Mouse (Mus musculus) cerebral cortex, adult 2 months (tissue): Measurements from ENCODE around the gene Ush2a.

Experiments used
- WGBS: fragments of 180-500 bp; shearing (Covaris S2); methylation state at CpG from one replicate; pipeline ENCODE4 v1.1.7; 2018; 5-methylcytosine and 5-hydroxymethylcytosine counted together

Ush2a gene

DNA sequence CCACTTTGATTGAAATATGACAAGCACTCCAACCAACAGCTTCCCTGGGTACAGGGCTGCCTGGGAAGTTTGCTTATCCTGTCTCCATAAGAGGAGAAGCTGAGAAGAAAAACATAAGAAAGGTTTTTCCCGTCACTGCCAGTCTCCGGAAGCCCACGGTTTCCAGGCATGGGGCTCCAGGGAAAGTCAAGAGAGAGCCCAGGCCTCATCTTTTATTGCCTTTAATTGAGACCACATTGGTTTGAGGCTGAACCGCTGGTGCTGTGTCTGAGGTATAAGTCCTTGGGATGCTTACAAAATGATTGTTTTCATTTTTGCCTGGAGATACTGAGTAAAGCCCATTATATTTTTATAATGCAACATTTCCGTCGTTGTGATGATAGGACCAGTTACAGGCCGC is 511.8 kb downstream of the Ush2a start:
- 93% methylated on average over 7 of the region's 7 CpGs for WGBS

DNA sequence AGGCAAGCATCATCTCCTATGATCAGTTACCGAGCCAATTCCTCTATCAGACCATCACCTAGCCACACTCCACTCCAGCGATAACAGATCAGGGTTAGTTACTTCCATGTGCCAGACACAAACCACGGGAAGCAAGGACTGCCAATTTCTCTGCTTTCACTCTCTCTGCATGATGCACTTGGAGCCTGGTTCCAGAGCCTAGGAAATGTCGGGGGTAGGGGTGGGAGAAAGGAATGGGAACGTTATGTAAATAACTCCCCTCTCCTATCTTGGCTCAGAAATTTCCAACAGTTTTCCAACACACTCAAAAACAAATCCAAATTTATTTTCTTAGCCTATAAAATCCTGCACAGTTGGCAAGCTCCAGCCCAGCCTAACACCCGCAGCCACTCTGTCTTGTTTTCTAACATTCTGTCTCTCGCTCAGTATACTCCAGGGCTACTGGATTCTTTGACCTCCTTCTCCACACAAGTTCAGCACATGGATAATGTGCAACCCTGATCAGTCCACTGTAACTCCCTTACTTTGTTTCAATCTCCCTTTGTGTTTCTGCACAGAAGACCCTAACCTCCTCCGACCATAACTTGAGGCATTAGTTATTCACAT is 515.8 kb downstream of the Ush2a start:
- WGBS: 37% methylated on average over 8 of the region's 8 CpGs

- WGBS: 84% methylated on average over 10 of the region's 10 CpGs
Observed at GRCm38 (mm10) chr1:188785056-188785455, 523.2 kb downstream of the Ush2a start.

- WGBS: 35% methylated on average over 2 of the region's 2 CpGs
Observed at GRCm38 (mm10) chr1:188805069-188805468, 543.2 kb downstream of the Ush2a start.

DNA sequence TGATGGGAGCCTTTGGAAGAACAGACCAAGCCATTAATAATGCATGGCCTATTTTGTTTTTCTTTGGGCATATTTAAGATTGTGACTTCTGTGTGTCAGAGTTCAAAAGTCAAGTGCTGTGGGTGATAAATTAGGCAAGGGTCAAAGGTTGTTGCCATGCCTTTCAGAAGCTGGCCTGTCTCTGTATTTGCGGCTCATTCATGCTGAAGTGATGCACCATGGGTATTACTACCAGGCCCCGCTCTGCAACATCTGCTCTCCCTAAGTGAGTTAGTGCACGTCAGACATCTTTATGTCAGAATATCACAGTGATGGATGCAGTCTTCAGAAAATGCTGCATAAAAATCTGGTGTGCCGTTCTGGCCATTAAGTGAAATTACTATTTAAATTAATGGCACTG is 544.0 kb downstream of the Ush2a start:
- WGBS: 81% methylated on average over 4 of the region's 4 CpGs

DNA sequence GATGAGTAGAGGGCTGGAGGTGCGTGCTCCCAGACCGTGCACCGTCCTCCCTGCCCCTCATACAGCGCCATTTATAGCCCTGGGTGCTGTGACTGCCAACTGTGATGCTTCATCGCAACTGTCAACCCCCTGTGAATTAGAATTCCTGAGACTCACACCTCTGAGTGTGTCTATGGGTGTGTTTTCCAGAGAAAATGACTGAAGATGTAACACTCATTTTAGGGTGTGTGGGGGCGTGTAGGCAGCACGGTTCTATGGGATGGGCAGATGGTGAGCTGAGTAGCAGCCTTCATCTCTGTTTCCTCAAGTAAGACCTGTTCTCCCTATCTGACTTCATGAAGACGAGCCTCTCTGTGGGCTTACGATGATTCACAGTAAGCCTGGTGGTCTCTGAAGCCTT is 548.8 kb downstream of the Ush2a start:
- WGBS: 49% methylated on average over 9 of the region's 9 CpGs

DNA sequence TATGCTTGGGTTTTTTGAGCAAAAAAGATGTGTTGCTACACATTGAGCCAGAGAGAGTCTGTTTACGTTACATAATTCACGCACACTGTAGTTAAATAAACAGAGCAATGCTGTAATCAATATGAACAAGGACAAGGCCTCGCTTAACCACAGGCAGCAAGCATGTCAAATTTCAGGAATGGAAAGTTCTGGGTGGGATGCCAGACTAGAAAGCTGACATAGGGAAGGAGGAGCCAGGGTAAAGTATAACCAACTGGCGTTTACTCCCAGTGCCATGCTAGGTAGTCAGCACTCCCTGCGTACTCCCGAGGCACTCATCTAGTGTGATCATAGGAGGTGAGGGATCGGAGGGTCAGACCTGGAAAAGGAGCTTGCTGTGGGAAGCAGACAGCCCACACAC is 553.2 kb downstream of the Ush2a start:
- WGBS: 87% methylated on average over 7 of the region's 7 CpGs

DNA sequence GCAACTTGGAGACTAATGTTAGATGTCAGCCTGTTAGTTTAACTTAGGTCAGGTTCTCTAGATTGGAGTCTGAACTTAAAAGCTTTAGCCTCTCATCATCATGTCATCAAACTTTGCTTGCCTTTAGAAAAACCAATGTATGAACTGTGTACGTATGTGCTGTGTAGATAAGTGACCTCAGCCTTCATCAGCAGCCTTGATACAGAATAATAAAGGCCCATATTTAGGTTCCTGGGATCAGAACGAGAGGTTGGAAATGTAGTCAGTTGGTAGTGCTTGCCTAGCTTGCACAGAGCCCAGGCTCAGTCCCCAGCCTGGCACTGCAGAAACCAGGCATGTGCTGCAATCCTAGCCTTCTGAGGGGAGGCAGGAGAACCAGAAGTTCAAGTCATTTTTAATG is 562.4 kb downstream of the Ush2a start:
- 96% methylated on average over 2 of the region's 2 CpGs for WGBS

DNA sequence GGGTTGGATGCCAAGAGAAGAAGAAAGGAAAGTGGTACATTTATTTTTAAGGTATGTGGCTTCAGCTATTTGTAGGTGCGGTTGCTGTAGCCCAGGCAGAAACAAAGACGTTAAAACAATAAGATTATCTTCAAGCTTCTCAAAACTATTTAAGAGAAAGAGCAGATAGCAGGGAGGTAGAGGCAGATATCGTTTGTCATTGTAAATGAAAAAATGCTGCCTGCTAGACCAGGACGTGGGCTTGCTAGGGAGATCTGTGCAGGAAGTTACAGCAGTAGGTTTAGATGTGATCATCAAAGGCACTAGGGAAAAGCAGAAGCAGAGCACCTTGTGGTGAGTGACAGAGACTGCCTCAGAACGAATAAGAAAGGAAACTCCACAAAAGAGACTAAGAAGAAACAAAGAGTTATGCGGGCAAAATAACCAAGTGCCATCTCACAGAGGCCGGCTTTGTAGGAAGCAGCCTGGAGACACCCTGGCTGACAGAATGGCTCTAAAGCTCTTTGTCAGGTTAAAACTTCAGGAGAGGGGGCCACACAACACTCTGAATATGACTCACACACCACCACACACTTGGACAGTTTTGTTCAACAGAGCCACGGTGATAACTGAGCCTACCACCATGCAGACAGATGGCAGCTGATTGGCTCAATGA is 563.2 kb downstream of the Ush2a start:
- 69% methylated on average over 8 of the region's 8 CpGs for WGBS

DNA sequence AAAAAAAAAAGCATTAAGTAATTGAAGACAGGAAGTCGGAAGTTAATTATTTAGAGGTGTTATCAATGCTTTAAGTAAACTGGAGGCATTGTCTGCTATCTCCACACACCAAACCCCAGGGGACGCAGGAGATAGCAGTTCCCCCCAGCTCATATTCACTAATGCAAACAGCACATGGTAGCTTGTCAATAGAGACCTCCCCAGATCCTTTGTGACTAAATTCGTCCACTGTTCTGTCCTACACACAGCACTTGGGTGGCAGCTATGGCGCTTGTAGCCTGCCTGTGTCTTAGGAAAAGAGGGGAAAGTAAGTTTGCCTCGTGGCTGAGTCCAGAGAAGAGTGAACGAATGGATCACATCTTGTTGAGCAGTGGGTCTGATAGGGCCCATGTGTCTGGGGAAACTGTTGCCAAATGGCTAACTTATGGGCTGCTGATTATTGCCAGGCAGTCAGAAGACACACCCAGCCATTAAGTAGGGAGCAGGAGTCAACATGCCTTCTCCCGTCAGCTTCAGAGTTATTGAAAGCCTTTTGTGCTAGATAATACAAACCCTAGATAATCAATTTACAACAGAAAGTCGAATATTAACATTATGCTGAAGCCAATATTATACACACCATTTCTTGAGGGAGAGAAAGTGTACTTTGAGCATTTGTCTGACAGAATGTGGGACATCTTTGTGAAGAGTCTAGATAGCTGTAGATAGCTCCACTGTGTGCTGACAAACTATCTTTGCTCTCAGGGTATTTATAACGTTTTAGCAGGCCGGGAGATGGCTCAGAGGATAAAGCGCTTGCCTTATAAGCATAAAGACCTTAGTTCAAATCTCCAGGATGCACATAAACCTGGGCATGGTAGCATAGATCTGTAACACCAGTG is 568.9 kb downstream of the Ush2a start:
- WGBS: 78% methylated on average over 11 of the region's 11 CpGs

GRCm38 (mm10) chr1:188833906-188834305 is 572.1 kb downstream of the Ush2a start:
- WGBS: 34% methylated on average over 9 of the region's 9 CpGs

DNA sequence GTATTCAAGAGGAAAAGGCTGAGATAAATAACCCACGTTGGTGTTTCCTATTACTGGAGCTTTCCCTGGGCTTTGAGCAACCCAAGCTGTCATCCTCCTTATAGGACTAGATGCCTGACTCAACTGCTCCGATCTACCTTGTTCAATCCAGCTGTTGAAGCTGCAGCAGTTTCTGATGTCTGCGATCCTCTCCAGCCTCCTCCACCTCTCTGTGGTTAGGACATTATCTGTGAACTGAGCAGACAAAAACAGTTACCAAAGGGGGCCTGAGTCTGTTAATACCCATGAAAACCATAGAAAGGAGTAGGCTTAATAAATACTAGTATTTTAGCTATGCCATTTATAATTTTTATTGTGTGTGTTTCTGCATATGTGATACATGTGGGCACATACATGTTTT is 572.9 kb downstream of the Ush2a start:
- WGBS: 88% methylated on average over 3 of the region's 3 CpGs

- 91% methylated on average over 5 of the region's 5 CpGs for WGBS
Observed at GRCm38 (mm10) chr1:188837613-188838295, 575.9 kb downstream of the Ush2a start.

DNA sequence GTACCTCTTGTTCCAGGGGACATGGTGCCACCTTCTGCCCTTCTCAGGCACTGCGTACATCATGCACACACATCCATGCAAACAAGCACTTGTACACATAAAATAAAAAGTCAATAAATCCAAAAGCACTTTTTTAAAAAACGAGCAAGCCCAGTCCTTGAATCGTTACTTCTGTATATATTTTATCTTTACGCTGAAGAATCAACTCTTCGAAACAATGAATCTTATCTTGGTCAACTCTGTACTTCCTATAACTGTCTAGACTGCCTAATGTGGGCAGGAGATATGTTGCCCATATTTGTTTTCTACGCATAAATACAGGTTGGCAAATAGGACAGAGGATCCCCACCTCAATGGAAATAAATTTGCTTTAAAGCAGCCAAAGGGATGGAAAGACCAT is 585.4 kb downstream of the Ush2a start:
- 96% methylated on average over 6 of the region's 6 CpGs for WGBS

DNA sequence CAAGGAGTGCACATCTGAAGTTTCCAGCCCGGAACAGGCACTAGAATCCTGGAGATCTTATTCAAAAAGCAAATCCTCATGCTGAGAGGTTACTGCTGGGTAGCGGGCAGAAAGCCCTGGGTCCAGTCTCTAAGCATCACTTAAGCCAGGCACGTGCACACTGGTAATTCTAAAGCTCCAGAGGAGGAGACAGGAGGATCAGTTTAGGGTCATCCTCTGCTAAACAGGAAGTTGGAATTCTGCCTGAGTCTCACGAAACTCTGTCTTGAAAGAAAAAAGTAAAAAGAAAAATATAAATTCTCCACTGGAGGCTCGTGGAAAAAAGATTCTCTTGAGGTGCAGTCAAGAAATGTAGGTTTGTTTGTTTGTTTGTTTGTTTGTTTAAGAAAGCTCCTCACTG is 591.0 kb downstream of the Ush2a start:
- WGBS: 73% methylated on average over 5 of the region's 5 CpGs

GRCm38 (mm10) chr1:188855034-188855433 is 593.2 kb downstream of the Ush2a start:
- 98% methylated on average over 2 of the region's 2 CpGs for WGBS

DNA sequence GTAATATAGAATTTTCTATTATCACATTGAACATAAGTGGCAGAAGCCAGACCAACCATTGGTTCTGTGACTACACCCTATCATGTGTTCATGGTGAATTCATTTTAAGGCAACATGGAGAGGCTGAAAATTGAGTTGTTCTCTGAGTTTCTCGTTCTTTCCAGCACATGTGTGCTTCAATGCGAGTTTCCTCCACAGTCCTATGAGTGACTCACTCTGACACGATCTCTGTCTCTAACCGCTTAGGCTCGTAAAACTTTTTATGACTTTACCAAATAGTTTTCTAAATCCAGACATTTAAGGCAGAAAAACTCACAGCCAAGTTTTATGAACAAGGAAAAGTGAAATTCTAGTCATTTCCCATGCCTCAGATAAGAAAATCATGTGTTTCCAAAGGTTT is 597.9 kb downstream of the Ush2a start:
- WGBS: 84% methylated on average over 5 of the region's 5 CpGs

- 56% methylated on average over 5 of the region's 5 CpGs for WGBS
Observed at GRCm38 (mm10) chr1:188865881-188866280, 604.1 kb downstream of the Ush2a start.

- WGBS: 75% methylated on average over 11 of the region's 11 CpGs
Observed at GRCm38 (mm10) chr1:188866515-188866914, 604.7 kb downstream of the Ush2a start.

DNA sequence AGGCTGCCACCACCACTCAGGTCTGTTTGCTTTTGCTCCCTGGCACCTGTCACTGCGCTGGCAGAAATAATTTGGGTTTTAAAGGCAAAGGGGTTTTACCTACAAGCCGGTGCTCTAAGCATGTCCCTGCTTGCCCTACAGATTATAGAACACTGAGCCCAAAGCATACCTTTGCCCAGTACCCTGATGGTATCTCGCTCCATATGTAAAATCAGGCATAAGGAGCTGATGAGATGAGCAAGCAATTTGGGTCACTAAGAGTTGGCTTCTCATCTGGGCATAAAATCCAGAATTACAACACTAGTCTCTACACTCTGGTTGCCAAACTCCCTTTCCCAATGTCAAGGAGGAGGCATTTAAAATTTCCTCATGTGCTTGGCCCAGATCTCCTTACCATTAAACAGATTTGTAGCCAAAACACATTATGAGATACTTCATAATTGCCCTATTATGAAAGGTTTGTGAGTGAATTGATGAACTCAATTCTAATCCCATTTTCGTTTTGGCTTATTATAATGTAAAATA is 616.8 kb downstream of the Ush2a start:
- 85% methylated on average over 4 of the region's 4 CpGs for WGBS

- 54% methylated on average over 4 of the region's 4 CpGs for WGBS
Observed at GRCm38 (mm10) chr1:188896906-188897551, 635.2 kb downstream of the Ush2a start.
